Mouse (Mus musculus) macrophage (primary cell): ENCODE data around the gene Hsd17b12. TPM values are rescaled to one million over a fixed set of nuclear protein-coding genes. Genes with fewer than 3 reads are reported as not detected.

Source experiments
- H3K27ac ChIP-seq: fragments of 350-480 bp; formaldehyde crosslinking; 2 replicates; pipeline ENCODE4 v1.9.0; 2021
- H3K36me3 ChIP-seq: fragments of 350-480 bp; formaldehyde crosslinking; 2 replicates; pipeline ENCODE4 v1.9.0; 2021; ENCODE audit errors: inconsistent target
- H3K4me3 ChIP-seq: fragments of 350-480 bp; formaldehyde crosslinking; 2 replicates; pipeline ENCODE4 v1.9.0; 2021; ENCODE audit errors: inconsistent target
- H3K79me2 ChIP-seq: fragments of 350-480 bp; formaldehyde crosslinking; 2 replicates; pipeline ENCODE4 v1.9.0; 2021; ENCODE audit errors: inconsistent target
- WGBS: methylation state at CpG from one replicate; pipeline ENCODE4 v1.1.7; 2026; ENCODE audit warnings: inconsistent platforms; ENCODE audit not compliant: missing documents; 5-methylcytosine and 5-hydroxymethylcytosine counted together
- polyA plus RNA-seq: library from polyadenylated mRNA; stranded (reverse); fragments of 250-400 nt; gene quantifications from 3 replicates; pipeline ENCODE4 v1.2.4, GENCODE M21; 2018; ENCODE audit warnings: inconsistent platforms

Gene Hsd17b12
- polyA plus RNA-seq, 1 experiment from 2014 or later: 134 TPM

DNA sequence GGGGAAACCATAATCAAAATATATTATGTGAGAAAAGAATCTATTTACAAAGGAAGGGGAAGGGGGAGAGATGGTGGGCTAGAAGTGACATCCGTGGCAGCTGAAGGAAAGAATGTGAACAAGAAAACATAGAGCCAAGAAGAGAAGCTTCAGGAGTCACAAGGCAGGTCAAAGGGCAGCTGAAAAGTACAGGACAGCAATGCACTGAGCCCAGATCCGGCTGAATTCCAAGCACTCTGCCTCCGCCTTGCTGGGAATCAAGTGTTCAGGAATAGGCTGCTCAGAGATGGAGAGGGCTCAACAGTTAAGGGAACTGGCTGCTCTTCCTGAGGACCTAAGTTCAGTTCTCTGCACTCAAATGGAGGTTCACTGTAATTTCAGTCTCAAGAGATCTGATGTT is 16.5 kb downstream of the Hsd17b12 start:
- WGBS: 78% methylated on average over 3 of the region's 3 CpGs
- Histone ChIP-seq H3K79me2 (peaks cover 100% of the 10 kb centered on the region), H3K4me3 (no peak overlapping the region), H3K36me3 (no peaks in the 10 kb centered on the region), H3K27ac (no peak overlapping the region)

- no peak overlapping the region for H3K4me3 ChIP-seq
- H3K36me3 ChIP-seq: no peaks in the 10 kb centered on the region
- no peak overlapping the region for H3K27ac ChIP-seq
- WGBS: 95% methylated on average over 3 of the region's 3 CpGs
- peaks cover 100% of the 10 kb centered on the region for H3K79me2 ChIP-seq
These were observed 19.0 kb downstream of the Hsd17b12 start for GRCm38 (mm10) chr2:94138469-94139390.

DNA sequence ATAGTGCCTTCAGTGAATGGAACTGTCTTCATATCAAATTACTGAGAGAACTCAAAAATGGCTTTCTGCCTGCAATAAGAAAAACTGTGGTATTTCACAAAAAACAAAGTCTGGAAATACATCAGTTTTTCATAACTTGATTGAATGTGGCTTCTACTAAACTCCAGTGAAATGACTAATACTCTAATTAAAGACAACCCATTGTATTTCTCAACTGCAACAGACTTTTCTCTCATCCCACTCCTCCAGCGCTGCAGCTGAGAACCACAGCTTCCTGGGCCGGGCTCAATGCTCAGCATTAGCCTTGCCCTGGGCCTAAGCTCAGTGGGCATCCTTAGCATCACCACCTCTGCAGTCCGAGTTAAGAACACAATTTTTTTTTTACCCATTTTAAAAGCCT is 20.9 kb downstream of the Hsd17b12 start:
- H3K27ac ChIP-seq: no peak overlapping the region
- H3K36me3 ChIP-seq: no peaks in the 10 kb centered on the region
- H3K79me2 ChIP-seq: peaks cover 100% of the 10 kb centered on the region
- no peak overlapping the region for H3K4me3 ChIP-seq
- 18% methylated on average over 3 of the region's 3 CpGs for WGBS

- H3K27ac ChIP-seq: no peak overlapping the region
- no peak overlapping the region for H3K4me3 ChIP-seq
- H3K79me2 ChIP-seq: peaks cover 100% of the 10 kb centered on the region
- H3K36me3 ChIP-seq: no peaks in the 10 kb centered on the region
- 90% methylated on average over 3 of the region's 3 CpGs for WGBS
These were observed 29.3 kb downstream of the Hsd17b12 start for GRCm38 (mm10) chr2:94128496-94128895.

- Histone ChIP-seq H3K36me3 (no peaks in the 10 kb centered on the region), H3K4me3 (no peak overlapping the region), H3K27ac (no peak overlapping the region), H3K79me2 (peaks cover 100% of the 10 kb centered on the region)
- 70% methylated on average over 7 of the region's 7 CpGs for WGBS
These were observed 35.4 kb downstream of the Hsd17b12 start for GRCm38 (mm10) chr2:94122182-94123041.

- no peak overlapping the region for H3K4me3 ChIP-seq
- peaks cover 25% of the 10 kb centered on the region for H3K79me2 ChIP-seq
- H3K36me3 ChIP-seq: no peaks in the 10 kb centered on the region
- H3K27ac ChIP-seq: no peak overlapping the region
- WGBS: 100% methylated on average over 2 of the region's 2 CpGs
These were observed 54.0 kb downstream of the Hsd17b12 start for GRCm38 (mm10) chr2:94103758-94104157.

- no peaks in the 10 kb centered on the region for H3K79me2 ChIP-seq
- 100% methylated on average over 1 of the region's 1 CpGs for WGBS
- no peaks in the 10 kb centered on the region for H3K36me3 ChIP-seq
- H3K4me3 ChIP-seq: no peak overlapping the region
- H3K27ac ChIP-seq: no peak overlapping the region
These were observed 67.9 kb downstream of the Hsd17b12 start for GRCm38 (mm10) chr2:94089901-94090300.

GRCm38 (mm10) chr2:94069482-94069881 is 88.3 kb downstream of the Hsd17b12 start:
- no peak overlapping the region for H3K4me3 ChIP-seq
- no peak overlapping the region for H3K27ac ChIP-seq
- no peaks in the 10 kb centered on the region for H3K36me3 ChIP-seq
- WGBS: 89% methylated on average over 5 of the region's 5 CpGs
- 0 out of 2 replicates have a peak, but pooled peaks cover 5% of the 10 kb centered on the region for H3K79me2 ChIP-seq

GRCm38 (mm10) chr2:94066540-94067135 is 91.1 kb downstream of the Hsd17b12 start:
- Histone ChIP-seq H3K79me2 (0 out of 2 replicates have a peak, but pooled peaks cover 5% of the 10 kb centered on the region), H3K27ac (no peak overlapping the region), H3K36me3 (no peaks in the 10 kb centered on the region), H3K4me3 (no peak overlapping the region)
- WGBS: 92% methylated on average over 5 of the region's 5 CpGs

- WGBS: 92% methylated on average over 7 of the region's 7 CpGs
- no peak overlapping the region for H3K4me3 ChIP-seq
- H3K27ac ChIP-seq: no peak overlapping the region
- H3K36me3 ChIP-seq: no peaks in the 10 kb centered on the region
- 0 out of 2 replicates have a peak, but pooled peaks cover 5% of the 10 kb centered on the region for H3K79me2 ChIP-seq
These were observed 91.6 kb downstream of the Hsd17b12 start for GRCm38 (mm10) chr2:94066120-94066519.

- Histone ChIP-seq H3K36me3 (no peaks in the 10 kb centered on the region), H3K27ac (no peak overlapping the region), H3K4me3 (no peak overlapping the region), H3K79me2 (no peaks in the 10 kb centered on the region)
- WGBS: 98% methylated on average over 4 of the region's 4 CpGs
These were observed 95.0 kb downstream of the Hsd17b12 start for GRCm38 (mm10) chr2:94062791-94063190.

GRCm38 (mm10) chr2:94059459-94059858 is 98.3 kb downstream of the Hsd17b12 start:
- 76% methylated on average over 5 of the region's 5 CpGs for WGBS
- Histone ChIP-seq H3K4me3 (no peak overlapping the region), H3K79me2 (no peaks in the 10 kb centered on the region), H3K36me3 (no peaks in the 10 kb centered on the region), H3K27ac (no peak overlapping the region)

DNA sequence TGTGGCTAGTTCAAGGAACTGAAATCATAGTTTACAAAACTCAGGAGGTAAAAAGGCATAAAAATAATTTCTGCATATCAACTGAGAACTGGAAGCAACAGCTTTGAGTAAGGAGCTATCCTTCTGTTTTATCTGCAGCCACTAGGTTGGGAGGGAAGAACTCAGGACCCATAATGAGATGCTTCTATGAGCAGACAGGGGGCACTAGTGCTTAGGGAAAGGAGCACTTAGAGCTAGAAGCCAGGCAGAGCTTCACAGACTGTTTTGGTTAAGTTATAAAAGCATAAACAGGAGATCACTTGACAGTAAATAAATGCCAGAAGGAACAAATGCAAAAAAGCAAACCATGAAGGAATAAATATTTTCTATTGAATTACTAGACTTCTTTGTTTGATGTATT is 103.0 kb downstream of the Hsd17b12 start:
- H3K4me3 ChIP-seq: no peak overlapping the region
- no peak overlapping the region for H3K27ac ChIP-seq
- H3K36me3 ChIP-seq: no peaks in the 10 kb centered on the region
- no peaks in the 10 kb centered on the region for H3K79me2 ChIP-seq

DNA sequence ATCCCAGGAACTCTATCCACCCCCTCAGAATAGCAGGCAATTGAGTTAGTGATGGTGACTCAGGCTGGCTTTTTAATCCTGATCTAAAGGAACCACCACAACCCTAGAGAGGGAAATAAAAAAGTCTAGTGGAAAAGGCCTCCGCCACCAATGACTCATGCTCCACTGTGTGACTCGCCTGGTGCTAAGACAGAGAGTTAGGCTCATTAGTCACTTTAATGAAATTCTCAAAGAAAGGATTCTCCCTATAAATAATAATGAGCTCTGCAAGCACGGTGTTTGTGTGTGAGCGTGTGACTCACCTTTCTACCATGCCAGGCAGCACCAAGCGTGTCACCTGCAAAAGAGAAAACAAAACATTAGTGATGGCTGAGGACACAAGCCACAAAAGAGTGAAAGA is 105.8 kb downstream of the Hsd17b12 start:
- Histone ChIP-seq H3K27ac (no peak overlapping the region), H3K79me2 (peaks cover 8% of the 10 kb centered on the region), H3K36me3 (no peaks in the 10 kb centered on the region), H3K4me3 (no peak overlapping the region)
- whole genome bisulfite sequencing: 75% methylated on average over 5 of the region's 5 CpGs
